Mouse (Mus musculus) MN1 (cell line): ENCODE measurements around the gene Rbms3.

ENCODE experiments used
- DNase-seq: peaks from one replicate; pipeline ENCODE4 v3.0.0-alpha.2; 2016; ENCODE audit warnings: low spot score

Gene Rbms3

DNA sequence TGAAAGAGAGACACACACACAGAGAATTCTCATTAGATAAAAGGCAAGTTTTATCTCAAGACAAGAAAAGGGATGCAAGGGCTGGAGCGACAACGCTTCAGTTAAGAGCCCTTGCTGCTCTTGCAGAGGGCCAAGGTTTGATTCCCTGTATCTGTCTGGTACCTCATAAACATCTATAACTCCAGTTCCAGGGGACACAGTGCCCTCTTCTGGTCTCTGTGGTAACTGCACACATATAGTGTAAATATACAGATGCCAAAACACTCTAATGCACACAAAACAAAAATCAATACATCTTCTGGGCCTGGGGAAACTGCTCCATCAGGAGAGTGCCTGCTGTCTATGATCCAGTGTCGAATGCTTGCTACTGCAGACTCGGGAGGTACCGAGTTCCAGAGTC lies 145.3 kb downstream of the Rbms3 start:
- DNase-seq, result no peak

GRCm38 (mm10) chr9:117476753-117477152 lies 153.0 kb downstream of the Rbms3 start:
- DNase-seq, result no peak

DNA sequence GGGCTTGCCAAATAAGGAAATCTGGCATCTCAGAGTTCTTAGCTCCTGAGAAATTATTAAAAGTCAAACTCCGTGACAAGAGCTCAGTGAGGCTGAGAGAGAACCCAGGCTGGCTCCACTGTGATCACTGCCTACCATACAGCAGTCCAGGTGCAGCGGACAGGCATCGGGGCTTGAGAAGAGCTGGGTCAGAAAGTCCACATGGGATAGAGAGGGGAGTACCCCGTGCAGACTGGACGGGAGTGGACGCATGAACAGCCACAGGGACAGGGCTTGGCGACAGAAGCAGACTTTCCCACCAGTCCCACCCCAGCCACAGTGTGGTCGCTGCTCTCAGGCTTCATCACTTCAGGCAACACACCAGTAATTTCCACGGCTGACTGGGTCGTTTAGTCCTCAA lies 176.9 kb downstream of the Rbms3 start:
- DNase-seq, result no peak

DNA sequence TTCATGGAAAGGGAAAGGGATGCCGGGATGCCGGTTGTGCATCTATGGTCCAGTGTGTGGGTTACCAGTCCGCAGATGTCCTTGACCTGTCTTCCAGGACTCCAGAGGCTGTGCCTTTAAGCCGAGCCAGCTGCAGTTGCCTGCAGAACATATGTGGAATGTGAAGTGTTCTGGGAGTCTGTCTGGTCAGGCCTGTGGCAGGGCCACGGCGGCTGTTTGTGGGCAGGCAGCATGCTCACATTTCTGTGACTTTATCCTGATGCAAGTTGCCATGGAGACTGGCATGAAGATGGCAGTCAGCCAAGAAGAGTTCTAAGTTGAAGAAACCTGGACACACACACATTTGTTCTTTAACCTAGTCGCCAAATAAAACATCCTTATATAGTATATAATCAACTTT lies 187.1 kb downstream of the Rbms3 start:
- DNase-seq, result peak; percentile 69

DNA sequence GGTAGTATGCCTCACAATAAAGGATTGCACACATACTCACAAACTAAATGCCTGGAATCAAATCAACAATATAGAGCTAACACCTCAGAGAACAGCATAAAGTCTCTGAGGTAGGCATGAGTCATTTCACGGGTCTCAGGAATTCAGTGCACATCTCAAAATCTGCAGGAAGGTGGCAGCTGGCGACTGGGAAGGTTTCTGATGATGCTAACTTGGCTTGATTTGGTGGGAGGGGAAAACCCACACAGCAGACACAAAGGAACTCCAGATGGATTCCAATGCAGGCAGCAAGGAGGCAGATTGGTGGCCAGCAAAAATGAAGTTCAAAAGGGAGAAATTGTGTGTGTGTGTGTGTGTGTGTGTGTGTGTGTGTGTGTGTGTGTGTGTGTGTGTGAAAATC lies 193.9 kb downstream of the Rbms3 start:
- DNase-seq, result peak; percentile 51

DNA sequence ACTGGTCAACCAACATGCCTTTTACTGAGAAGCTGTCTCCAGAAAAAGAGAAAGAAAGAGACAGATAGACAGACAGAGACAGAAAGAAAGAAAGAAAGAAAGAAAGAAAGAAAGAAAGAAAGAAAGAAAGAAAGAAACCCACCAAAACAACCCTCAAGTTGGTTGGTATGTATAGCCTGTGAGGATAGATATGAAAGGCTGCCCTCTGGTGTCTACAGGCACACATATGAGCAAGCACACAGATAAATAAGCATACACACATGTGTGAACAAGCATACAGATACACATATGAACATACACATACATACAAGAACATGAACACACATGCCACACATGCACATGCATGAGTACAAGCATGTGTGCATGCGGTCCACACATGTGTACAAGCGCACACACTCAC lies 199.0 kb downstream of the Rbms3 start:
- no peak for DNase-seq

GRCm38 (mm10) chr9:117429217-117430105 lies 200.3 kb downstream of the Rbms3 start:
- no peak for DNase-seq

DNA sequence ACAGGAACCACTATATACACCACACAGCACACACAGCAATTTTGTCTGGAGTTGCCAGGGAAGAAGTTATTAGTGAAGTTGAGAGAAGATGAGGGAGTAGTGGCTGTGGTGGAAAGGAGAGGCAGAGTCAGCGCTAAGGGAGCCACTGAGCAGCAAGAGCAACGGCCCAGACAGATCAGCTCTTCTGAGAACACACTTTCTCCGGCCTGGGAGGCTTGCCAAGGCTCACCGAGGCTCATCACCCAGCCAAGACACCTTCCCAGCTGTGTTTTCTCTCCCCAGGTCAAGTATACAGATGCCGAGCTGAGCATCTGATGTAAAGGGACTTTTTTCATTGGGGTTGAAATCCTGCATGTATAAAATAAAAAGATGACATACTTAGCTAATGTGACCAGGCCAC lies 206.5 kb downstream of the Rbms3 start:
- DNase-seq, result no peak

DNA sequence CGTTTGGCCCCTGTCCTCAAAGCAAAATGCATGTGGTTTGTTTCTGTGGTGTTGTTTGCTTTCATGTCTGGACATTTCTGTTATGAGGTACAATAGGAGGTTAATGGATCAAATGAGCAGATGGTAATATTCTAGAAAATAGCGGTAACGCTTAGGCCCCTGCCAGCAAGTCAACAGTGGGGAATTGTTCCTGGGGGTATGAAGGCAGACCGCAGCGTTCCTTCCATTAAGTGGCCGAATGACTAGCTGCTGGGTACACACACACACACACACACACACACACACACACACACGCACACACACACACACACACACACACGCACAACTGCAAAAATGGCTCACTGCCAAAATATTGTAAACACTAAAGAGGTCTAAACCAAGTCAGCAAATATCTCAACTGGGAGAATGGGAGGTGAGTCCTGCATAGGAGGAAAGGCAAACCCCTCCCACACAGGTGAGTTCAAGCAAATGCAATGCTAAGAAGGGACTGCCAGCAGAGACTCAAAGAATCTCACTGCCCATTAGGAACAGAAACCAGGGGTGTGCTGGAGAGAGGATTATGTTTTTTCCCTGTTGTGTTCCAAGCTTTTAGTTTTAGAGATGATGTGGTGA lies 209.7 kb downstream of the Rbms3 start:
- no peak for DNase-seq

DNA sequence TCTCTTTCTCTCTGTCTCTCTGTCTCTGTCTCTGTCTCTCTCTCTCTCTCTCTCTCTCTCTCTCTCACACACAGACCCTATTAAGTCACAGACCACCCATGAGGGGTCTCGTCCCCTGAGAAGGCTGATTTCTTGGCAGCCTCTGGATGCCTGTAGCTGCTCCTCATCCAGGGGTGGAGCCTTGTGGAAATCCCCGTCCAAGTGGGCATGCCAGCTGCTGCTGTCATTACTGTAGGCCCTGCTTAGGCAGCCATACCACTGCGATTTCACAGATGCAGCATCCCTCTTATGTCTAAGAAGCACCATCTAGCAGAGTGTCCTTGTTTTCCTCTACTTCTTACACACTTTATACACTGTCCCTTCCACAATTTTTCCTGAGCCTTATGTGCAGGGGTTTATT lies 216.5 kb downstream of the Rbms3 start:
- peak; percentile 14 for DNase-seq

- no peak for DNase-seq
These were observed 217.1 kb downstream of the Rbms3 start for GRCm38 (mm10) chr9:117412584-117412983.

GRCm38 (mm10) chr9:117404621-117405020 lies 225.1 kb downstream of the Rbms3 start:
- no peak for DNase-seq

- peak; percentile 22 for DNase-seq
These were observed 229.4 kb downstream of the Rbms3 start for GRCm38 (mm10) chr9:117400262-117400671.

- DNase-seq, result no peak
These were observed 232.6 kb downstream of the Rbms3 start for GRCm38 (mm10) chr9:117397071-117397470.

GRCm38 (mm10) chr9:117396586-117396985 lies 233.1 kb downstream of the Rbms3 start:
- no peak for DNase-seq

GRCm38 (mm10) chr9:117393626-117394525 lies 235.8 kb downstream of the Rbms3 start:
- DNase-seq, result peak; percentile 92

GRCm38 (mm10) chr9:117388024-117388423 lies 241.7 kb downstream of the Rbms3 start:
- no peak for DNase-seq

- DNase-seq, result no peak
These were observed 248.8 kb downstream of the Rbms3 start for GRCm38 (mm10) chr9:117380876-117381275.

DNA sequence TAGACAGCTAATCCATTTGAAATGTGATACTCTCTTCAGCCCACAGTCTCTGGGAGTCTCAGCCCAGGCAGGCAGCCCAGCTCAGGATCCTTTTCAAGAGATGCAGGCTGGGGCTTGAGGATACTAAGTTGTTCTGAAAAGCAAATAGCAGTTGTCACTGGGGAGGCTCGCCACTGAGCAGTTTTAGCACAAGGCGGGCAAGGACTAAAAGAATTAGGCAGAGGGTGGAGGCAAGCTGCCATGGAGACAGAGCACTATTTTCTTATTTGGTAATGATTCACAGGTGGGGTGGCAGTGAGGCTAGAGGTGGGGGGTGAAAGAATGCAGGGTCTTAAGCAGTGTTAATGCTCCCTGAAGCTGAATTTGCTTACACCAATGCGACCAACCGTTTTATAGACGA lies 249.6 kb downstream of the Rbms3 start:
- DNase-seq, result no peak

- DNase-seq, result no peak
These were observed 250.2 kb downstream of the Rbms3 start for GRCm38 (mm10) chr9:117379448-117379983.

DNA sequence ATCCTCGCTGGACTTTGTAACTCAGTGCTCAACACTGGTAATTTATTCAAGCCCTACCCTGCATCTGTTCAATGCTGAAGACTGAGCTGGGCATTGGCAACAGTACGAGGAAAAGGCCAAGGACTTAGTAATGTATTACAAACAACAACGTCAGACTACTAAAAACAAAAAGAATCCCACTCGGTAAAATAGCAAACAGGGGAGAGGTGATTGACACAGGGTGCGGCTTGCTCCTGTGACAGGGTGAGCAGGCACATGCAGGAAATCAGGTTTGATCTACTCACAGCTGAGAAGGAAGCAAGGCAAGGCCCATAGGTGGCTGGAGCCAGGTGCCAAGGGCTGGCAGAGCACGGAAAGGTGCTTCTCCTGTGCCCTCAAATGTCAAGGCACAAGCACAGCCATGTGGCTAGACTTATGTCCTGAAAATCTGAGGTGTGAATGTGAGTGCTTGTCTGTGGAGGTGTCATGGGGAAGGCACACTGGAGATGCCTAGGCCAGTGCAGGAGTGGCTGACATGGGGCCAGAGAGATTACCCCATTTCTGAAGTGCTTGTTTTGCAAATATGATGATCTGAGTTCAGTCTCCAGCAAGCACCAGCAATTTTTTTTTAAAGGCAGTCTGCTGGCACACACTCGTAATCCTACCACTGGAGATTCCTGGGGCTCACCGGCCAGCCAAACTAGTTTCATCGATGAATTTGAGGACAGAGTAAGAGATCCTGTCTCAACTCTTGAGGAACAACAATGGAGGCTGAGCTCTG lies 251.4 kb downstream of the Rbms3 start:
- DNase-seq, result no peak
